In the genomic region with DNA sequence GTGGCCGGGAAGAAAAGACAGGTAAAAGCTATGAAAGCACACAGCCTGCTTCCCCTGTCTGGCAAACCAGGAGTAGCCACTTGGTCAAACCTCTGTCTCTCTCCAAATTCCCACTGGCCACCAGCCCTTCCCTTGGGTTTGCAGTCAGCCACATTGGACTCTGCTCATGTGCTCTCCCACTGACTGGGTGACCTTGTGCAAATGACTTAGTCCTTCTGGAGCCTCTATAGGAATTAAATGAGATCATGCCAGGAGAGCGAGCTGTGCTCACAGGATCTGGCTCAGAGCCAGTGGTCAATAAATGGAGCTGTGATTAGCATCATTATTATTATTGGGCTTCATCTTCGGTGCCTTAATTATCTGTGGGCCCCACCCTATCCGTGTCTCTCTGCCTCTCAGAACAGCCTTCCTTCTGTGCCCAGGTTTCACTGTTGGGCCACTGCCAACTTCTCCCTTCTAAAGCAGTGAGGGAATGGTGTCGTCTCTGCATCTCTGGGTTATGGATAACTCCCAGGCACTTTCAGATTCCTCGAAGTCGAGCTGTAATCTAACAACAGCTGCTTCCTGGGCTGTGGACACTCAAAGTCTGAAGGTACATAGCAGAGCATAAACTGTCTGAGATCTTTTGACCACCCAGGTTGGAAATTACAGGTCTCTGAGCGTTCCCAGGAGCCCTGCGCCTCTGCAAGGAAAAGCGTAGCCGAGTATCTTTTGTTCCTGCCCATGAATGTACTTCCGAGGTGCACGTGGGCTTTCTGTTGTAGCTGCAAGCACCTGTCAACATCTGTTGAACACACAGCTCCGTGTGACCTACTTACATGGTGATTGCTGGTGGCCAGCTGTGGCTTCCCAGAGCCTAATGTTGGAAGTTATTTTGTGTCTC, we compare ENCODE assay signal across 9 mouse cellular contexts.
DNase-seq lines count a peak whose midpoint lies in the region; ATAC-seq and TF ChIP-seq lines count a peak whose summit lies in the region.
"Had no signal": no experiment of that assay in that cellular context is flagged by ENCODE, and none has a peak within 500 bp of the region (broad histone marks: within the 10 kb centered on the region; RNA-seq: fewer than 3 reads in every experiment).

No protein-coding gene starts in this region.

- H3K27me3 ChIP-seq in liver, postnatal 0 days (ENCODE audit: insufficient read depth, low read length): no peaks in the 10 kb centered on the region
- H3K27me3 ChIP-seq in liver, embryonic 12.5 days (replicated peaks): 0 out of 2 replicates have a peak, but pooled peaks cover 9% of the 10 kb centered on the region
- H3K27me3 ChIP-seq: forebrain, embryonic 15.5 days had no signal

- TF ChIP-seq CTCF in liver, postnatal 0 days (IDR thresholded peaks at IDR 0.05; ENCODE audit: low read depth): no peak

- intact Hi-C loops in heart, postnatal 14 days (cut with DNase I): no loop called here

- ATAC-seq in liver, postnatal 0 days: peak; percentile 77
- no peak for ATAC-seq in liver, embryonic 12.5 days
- ATAC-seq in activated CD4-positive, CD25-positive, alpha-beta regulatory T cell, adult 4 months: no peak
- ATAC-seq: forebrain, embryonic 15.5 days had no signal

- TF ChIP-seq EP300 in liver, postnatal 0 days (IDR thresholded peaks at IDR 0.05; ENCODE audit: low read depth): no peak

- H3K9ac ChIP-seq in liver, postnatal 0 days (replicated peaks): no peak overlapping the region
- no peak overlapping the region for H3K9ac ChIP-seq in liver, embryonic 12.5 days
- H3K9ac ChIP-seq: forebrain, embryonic 15.5 days had no signal

- 68% methylated on average over 14 of the region's 14 CpGs for WGBS in liver, postnatal 0 days (ENCODE audit: insufficient replicate concordance)
- 71% methylated on average over 14 of the region's 14 CpGs for WGBS in liver, embryonic 12.5 days (ENCODE audit: insufficient replicate concordance)

- no peak overlapping the region for H3K4me3 ChIP-seq in liver, postnatal 0 days (ENCODE audit: low read depth, low read length)
- no peak overlapping the region for H3K4me3 ChIP-seq in liver, embryonic 12.5 days
- H3K4me3 ChIP-seq: forebrain, embryonic 15.5 days had no signal

- no peak overlapping the region for H3K4me2 ChIP-seq in liver, postnatal 0 days (ENCODE audit: low read depth, low read length)
- H3K4me2 ChIP-seq in liver, embryonic 12.5 days: no peak overlapping the region
- H3K4me2 ChIP-seq: forebrain, embryonic 15.5 days had no signal

- no peak overlapping the region for H3K27ac ChIP-seq in liver, postnatal 0 days (ENCODE audit: low read depth)
- H3K27ac ChIP-seq in liver, embryonic 12.5 days: no peak overlapping the region
- H3K27ac ChIP-seq: forebrain, embryonic 15.5 days had no signal

- H3K36me3 ChIP-seq in liver, postnatal 0 days (replicated peaks; ENCODE audit: insufficient read depth, low read length): no peaks in the 10 kb centered on the region
- no peaks in the 10 kb centered on the region for H3K36me3 ChIP-seq in liver, embryonic 12.5 days
- H3K36me3 ChIP-seq: forebrain, embryonic 15.5 days had no signal

- H3K4me1 ChIP-seq in liver, postnatal 0 days (ENCODE audit: insufficient read depth): peaks cover 8% of the 10 kb centered on the region
- H3K4me1 ChIP-seq in liver, embryonic 12.5 days: no peaks in the 10 kb centered on the region

- peak; percentile 30 for DNase-seq in adrenal gland, postnatal 10 days
- DNase-seq in adrenal gland, postnatal 4 days (ENCODE audit: low spot score in 2 of 2): no peak
- DNase-seq in liver, postnatal 0 days: peak; percentile 18
- DNase-seq in heart, postnatal 14 days: peak; percentile 5 to 12
- DNase-seq in thymus, postnatal 0 days (ENCODE audit: low spot score): peak; percentile 78
- no peak for DNase-seq in B cell, adult 2 months

- H3K9me3 ChIP-seq in liver, postnatal 0 days (ENCODE audit: low read length): no peaks in the 10 kb centered on the region
- H3K9me3 ChIP-seq in liver, embryonic 12.5 days (replicated peaks): no peaks in the 10 kb centered on the region
- H3K9me3 ChIP-seq: forebrain, embryonic 15.5 days had no signal

Comparison
In these comparisons a context has a peak if more than half of its experiments do, and no peak if none do; other contexts are left out.
1. DNase-seq: peak in adrenal gland, postnatal 10 days (single experiment), liver, postnatal 0 days (single experiment), heart, postnatal 14 days (2 of 2) and thymus, postnatal 0 days (single experiment); none in adrenal gland, postnatal 4 days (0 of 2) and B cell, adult 2 months (0 of 2).